8 mouse cellular contexts compared by ENCODE assay signal in genomic region chr9:60756258-60756657, GRCm38 (mm10). TPM values are rescaled to one million over a fixed set of nuclear protein-coding genes. Genes with fewer than 3 reads are reported as not detected.
DNase-seq lines count a peak whose midpoint lies in the region; ATAC-seq and TF ChIP-seq lines count a peak whose summit lies in the region.

No protein-coding gene starts in this region.

- no peak overlapping the region for H3K4me2 ChIP-seq in liver, embryonic 13.5 days

- H3K4me1 ChIP-seq in embryonic fibroblast, embryonic 13.5 days (ENCODE audit: control insufficient read depth, insufficient read depth, low read length), result peaks cover 4% of the 10 kb centered on the region
- 0 out of 2 replicates have a peak, but pooled peaks cover 3% of the 10 kb centered on the region for H3K4me1 ChIP-seq in liver, embryonic 13.5 days (replicated peaks)

- H3K9me3 ChIP-seq in liver, embryonic 13.5 days (replicated peaks), result no peaks in the 10 kb centered on the region

- no peak overlapping the region for H3K27ac ChIP-seq in embryonic fibroblast, embryonic 13.5 days (ENCODE audit: insufficient read depth, low read length)
- no peak overlapping the region for H3K27ac ChIP-seq in liver, embryonic 13.5 days

- TF ChIP-seq CTCF in embryonic fibroblast, embryonic 13.5 days (IDR thresholded peaks at IDR 0.05; ENCODE audit: borderline replicate concordance, insufficient read depth, low read length), result peak; percentile 76; the same call in 1 of the 2 replicates

- H3K4me3 ChIP-seq in embryonic fibroblast, embryonic 13.5 days (ENCODE audit: insufficient read depth, low read length), result no peak overlapping the region
- no peak overlapping the region for H3K4me3 ChIP-seq in liver, embryonic 13.5 days (replicated peaks)

- no peak for ATAC-seq in liver, embryonic 13.5 days (ENCODE audit: low read depth)
- no peak for ATAC-seq in monocyte, adult 5-6 weeks (replicated peaks; ENCODE audit: insufficient number of reproducible peaks, low FRiP score, low TSS enrichment, poor library complexity, severe bottlenecking)

- no peaks in the 10 kb centered on the region for H3K27me3 ChIP-seq in liver, embryonic 13.5 days

- TF ChIP-seq POLR2A in embryonic fibroblast, embryonic 13.5 days (IDR thresholded peaks at IDR 0.05; ENCODE audit: low read depth, low read length), result no peak

- no peak overlapping the region for H3K9ac ChIP-seq in liver, embryonic 13.5 days

- peak; percentile 68 for DNase-seq in ovary, postnatal 14 days (ENCODE audit: low spot score)
- no peak for DNase-seq in ovary, postnatal 10 days (ENCODE audit: low spot score)
- DNase-seq in adrenal gland, postnatal 25 days, result peak; percentile 74
- DNase-seq in hindlimb bud, embryonic 11.5 days (ENCODE audit: extremely low spot score, low read depth, low spot score), result peak; percentile 44
- peak; percentile 22 for DNase-seq in liver, embryonic 13.5 days
- DNase-seq in right cerebral cortex, postnatal 14 days, result peak; percentile 64

- no peaks in the 10 kb centered on the region for H3K36me3 ChIP-seq in liver, embryonic 13.5 days

- 26% methylated on average over 6 of the region's 6 CpGs for WGBS in liver, embryonic 13.5 days (ENCODE audit: insufficient replicate concordance)

RNA-seq across cellular contexts. Expression of gene Uaca, which starts 38.1 kb away (rescaled TPM):
- total RNA-seq in adrenal gland, postnatal 25 days (2021), result 48.2 and 48.6 TPM in 2 replicates
- polyA plus RNA-seq in embryonic fibroblast, embryonic 13.5 days (2011; ENCODE audit: insufficient read length, low read depth, missing spikeins), result 15.1 and 17.8 TPM in 2 replicates
- polyA plus RNA-seq in liver, embryonic 13.5 days (2015; fragmentation: Nextera tagmentation; extraction: Ambion mirVana), result 2.7 and 4.4 TPM in 2 replicates
- total RNA-seq in monocyte, adult 5-6 weeks (2017), result 0.43 TPM in 1 of 3 replicates, not detected in the others

RNA-seq across cellular contexts. Expression of gene Larp6, which starts 43.5 kb away (rescaled TPM):
- 1.2 and 2.1 TPM in 2 replicates for total RNA-seq in adrenal gland, postnatal 25 days (2021)
- 2.1 and 3.4 TPM in 2 replicates for polyA plus RNA-seq in embryonic fibroblast, embryonic 13.5 days (2011; ENCODE audit: insufficient read length, low read depth, missing spikeins)
- polyA plus RNA-seq in liver, embryonic 13.5 days (2015; fragmentation: Nextera tagmentation; extraction: Ambion mirVana), result 0.06 and 0.08 TPM in 2 replicates
- total RNA-seq in monocyte, adult 5-6 weeks (2017), result not detected in 3 replicates

Comparison
In these comparisons a context has a peak if more than half of its experiments do, and no peak if none do; other contexts are left out.
1. RNA of gene Uaca, which starts 38.1 kb away (total RNA-seq): 48.2 to 48.6 TPM in adrenal gland, postnatal 25 days; 0.43 TPM in monocyte, adult 5-6 weeks; every median in the first group is over 10 times any median in the second.